Mouse (Mus musculus): ENCODE results near the gene Cdh16.
A peak's percentile ranks its signal among the peaks of the same experiment; 100 is the strongest.
"Not testable (repeated sequence)": the region's sequence is repeated elsewhere in the genome, so short reads cannot be mapped to it uniquely, and the experiment has no call there.

Cdh16 gene

GRCm38 (mm10) chr8:104624161-104624560 is at the start of gene Cdh16:
TSS of gene Cdh16 (minus strand) at chr8:104624396.
- no peak for DNase-seq (ENCODE audit: low read depth, low spot score)

DNA sequence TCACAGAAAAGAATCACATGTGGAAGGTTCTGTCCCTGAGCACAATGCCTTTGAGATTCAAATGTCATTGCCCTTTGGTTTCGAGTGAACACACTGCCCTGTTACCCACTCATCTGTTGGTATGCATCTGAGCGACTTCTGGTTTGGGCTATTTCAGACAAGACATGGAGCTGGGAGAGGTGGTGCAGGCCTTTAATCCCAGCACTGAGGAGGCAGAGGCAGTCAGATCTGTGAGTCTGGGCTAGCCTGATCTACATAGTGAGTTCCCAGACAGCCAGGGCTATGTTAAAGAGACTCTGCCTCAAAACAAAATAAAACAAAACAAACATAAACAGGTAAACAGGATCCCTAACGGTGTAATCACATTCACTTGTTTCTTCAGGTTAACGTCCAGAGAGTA is 31.4 kb upstream of the Cdh16 start:
- DNase-seq (ENCODE audit: low read depth, low spot score): no peak

DNA sequence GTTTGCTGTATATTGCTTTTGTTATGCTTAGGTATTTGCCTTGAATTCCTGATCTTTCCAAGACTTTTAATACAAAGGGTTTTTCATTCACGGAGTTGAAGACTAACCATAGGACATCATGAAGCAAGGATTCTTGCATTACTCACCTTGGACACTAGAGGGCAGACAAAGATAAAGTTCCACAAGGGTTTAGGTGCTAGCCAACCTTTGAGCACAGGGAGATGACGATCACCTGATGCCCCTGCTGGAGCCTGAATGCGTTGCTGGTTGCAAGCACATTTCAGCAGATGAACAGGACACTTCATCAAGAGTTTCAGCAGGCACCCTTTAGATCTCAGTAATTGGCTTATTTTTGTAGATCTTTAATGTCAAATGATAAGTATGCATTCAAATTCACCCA is 30.8 kb upstream of the Cdh16 start:
- peak; percentile 94 for DNase-seq (ENCODE audit: low read depth, low spot score)

DNA sequence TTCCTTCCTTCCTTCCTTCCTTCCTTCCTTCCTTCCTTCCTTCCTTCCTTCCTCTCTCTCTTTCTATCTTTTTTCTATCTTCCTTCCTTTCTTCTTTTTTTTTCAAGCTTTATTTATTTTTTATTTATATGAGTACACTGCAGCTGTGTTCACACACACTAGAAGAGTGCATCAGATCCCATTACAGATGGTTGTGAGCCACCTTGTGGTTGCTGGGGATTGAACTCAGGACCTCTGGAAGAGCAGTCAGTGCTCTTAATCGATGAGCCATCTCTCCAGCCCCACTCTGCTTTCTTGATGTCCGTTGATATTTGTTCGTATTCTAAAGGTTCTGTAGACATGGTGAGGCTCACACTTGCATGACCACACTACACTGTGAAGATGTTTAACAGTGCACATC is 20.0 kb upstream of the Cdh16 start:
- DNase-seq (ENCODE audit: low read depth, low spot score): not testable (repeated sequence)

- DNase-seq (ENCODE audit: low read depth, low spot score): no peak
Measured at GRCm38 (mm10) chr8:104642324-104642654, 18.1 kb upstream of the Cdh16 start.

- peak; percentile 87 for DNase-seq (ENCODE audit: low read depth, low spot score)
Measured at GRCm38 (mm10) chr8:104641426-104642323, 17.5 kb upstream of the Cdh16 start, which contains the start of gene Ciao2b. TSS of gene Ciao2b (minus strand) at chr8:104641965.

GRCm38 (mm10) chr8:104640831-104641370 is 16.7 kb upstream of the Cdh16 start:
- no peak for DNase-seq (ENCODE audit: low read depth, low spot score)

DNA sequence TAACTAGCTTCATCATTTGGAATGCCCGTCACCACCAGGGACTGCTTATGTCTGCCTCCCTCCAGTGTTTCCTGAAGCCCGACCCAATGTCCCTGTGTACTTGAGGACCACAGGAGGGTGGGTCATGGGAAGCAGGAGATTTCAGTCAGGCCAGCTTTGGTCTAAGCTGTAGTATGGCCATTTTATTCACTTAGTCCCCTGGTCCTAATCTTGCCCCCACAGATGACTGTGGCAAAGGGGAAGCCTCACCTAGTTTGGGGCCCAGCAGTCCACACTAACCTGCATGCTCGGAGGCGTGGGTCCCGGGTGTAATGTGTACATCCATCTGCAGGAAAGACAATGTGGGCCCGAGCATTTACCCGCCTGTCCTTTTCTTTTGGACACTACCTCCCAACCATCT is 16.0 kb upstream of the Cdh16 start:
- no peak for DNase-seq (ENCODE audit: low read depth, low spot score)

- DNase-seq (ENCODE audit: low read depth, low spot score): no peak
Measured at GRCm38 (mm10) chr8:104638010-104638409, 13.8 kb upstream of the Cdh16 start.

DNA sequence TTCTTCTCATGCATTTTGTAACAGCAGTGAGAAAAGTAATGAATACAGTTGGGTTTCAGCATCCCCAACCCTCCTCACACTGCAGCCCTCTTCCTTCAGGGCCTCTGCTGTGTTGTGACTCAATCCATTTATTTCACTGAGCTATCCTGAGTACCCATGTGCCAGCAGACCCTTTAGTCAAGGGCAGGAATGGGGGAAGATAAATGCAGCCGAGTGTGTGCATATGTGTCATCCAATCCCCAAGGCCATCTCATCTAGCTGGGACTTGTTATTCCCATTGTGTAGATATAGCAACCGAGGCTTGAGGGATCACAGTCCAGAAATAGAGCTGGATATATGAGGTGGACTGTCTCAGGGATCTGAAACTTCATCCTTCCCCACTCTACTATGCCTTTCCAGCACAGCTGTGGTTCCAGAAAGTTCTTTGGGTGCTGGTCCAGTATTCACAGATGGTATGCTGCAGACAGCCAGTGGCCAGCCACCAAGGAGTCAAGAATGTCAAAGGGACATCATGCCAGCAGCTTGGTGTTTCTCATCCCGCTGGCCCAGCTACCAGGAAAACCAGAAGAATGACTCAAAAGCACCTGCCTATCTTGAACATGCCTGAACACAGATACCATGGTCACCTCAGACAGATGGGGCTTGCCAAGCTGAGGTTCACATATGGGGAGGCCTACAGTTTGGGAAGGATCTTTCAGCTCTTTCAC is 11.0 kb upstream of the Cdh16 start:
- no peak for DNase-seq (ENCODE audit: low read depth, low spot score)

GRCm38 (mm10) chr8:104633156-104633744 is 9.1 kb upstream of the Cdh16 start:
- DNase-seq (ENCODE audit: low read depth, low spot score): no peak

- DNase-seq (ENCODE audit: low read depth, low spot score): peak; percentile 69
Measured at GRCm38 (mm10) chr8:104632486-104632885, 8.3 kb upstream of the Cdh16 start.

GRCm38 (mm10) chr8:104631975-104632374 is 7.8 kb upstream of the Cdh16 start:
- peak; percentile 60 for DNase-seq (ENCODE audit: low read depth, low spot score)

DNA sequence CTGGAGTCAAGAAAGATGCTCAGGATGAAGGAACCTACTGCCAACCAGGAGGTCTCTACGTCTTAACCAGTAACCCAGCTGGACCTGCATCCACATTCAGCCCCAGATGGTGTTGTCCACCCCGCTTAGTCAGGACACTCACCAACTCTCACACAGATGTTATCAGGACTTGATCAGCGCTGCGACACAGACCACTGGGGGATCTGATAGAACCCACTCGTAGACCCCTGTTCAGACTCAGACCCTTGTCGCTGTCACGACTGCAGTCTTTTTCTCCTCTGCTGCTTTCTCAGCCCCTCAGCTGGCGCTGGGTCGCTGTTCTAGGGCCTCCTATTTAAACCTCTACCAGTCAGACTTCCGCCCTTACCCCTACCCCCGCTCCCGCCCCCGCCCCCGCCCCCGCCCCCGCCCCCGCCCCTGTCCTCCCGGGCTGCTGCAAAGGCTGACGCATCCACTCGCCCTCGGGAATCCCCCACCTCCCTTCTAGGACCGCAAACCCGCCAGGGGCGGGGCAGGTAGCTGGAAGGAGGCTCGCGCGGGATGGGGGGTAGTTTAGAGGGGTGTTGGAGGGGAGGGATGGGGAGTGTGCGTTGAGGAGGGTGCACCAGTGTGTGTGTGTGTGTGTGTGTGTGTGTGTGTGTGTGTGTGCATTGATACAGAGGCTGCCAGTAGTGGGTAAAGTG is 6.9 kb upstream of the Cdh16 start, which contains the start of gene Rrad:
Gene Rrad (minus strand): TSS at position 347 of the 683 bp plus-strand sequence.
- peak; percentile 95 for DNase-seq (ENCODE audit: low read depth, low spot score)

DNA sequence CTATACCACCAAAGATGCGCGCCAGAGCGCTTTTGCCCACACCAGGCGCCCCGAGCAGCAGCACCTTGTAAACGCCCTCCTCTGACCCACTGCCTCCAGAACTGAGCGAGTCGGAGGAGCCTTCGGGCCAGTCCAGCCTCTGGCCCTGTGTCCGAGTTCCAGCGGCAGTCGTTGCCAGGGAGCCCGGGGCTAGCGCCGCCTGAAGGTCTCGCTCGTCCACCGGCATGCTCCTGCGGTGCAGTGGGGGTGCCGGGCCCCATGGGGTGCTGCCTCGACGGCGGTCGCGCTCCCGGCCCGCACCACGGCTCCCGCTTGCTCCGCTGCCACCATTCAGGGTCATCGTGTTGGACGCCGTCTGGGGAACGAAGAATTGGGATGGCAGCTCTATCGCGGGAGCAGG is 6.4 kb upstream of the Cdh16 start:
- DNase-seq (ENCODE audit: low read depth, low spot score): peak; percentile 62

DNA sequence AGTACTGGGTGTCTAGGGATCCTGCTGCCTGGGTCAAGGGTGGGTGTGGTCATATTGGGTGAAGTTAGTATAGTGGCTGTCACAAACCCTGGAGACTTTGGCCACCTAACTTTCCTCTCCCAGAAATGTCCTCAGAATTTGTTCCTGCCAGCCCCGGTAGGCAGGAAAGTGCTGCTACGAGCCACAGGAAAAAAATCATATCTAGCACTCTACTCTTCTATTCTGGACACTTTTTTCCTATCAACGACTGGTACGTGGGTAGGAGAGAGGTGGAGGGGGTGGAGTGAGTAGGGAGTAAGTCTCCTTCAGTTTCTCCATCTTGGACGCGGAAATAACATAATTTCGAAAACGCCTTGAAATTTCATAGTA is 5.9 kb upstream of the Cdh16 start:
- DNase-seq (ENCODE audit: low read depth, low spot score): no peak

DNA sequence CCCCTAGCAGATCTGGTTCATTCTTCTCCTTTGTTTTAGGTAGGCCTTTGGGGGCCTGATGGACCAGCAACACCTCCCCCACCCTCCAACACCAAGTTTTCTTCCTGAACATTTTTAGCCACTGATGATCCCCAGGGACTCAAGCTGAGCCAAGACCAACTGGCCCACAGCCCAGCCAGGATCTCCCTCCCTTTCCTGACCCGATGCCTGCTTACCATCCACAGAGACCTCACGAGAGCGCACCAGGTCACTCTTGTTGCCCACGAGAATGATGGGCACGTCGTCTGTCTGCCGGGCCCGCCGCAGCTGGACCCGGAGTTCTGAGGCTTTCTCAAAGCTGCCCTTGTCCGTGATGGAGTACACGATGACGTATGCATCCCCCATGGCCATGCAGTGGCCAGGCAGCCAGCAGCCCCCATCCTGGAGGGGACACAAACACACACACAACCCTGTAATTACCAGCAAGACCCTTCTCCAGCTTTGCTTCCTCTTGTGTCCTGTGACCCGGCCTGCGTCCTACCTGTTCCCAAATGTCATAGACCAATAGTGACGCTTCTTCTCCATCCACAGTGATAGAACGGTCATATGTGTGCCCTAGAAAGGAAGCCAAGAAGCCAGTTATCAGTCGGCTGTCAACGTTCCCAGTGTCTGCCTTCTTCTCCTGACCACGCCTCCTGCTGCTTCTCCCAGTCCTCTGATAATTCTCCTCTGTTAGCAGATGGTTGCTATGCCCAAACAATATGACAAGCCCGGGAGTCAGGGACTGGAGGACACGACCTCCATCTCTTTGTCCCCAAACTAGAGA is 5.3 kb upstream of the Cdh16 start:
- DNase-seq (ENCODE audit: low read depth, low spot score): no peak

- DNase-seq (ENCODE audit: low read depth, low spot score): no peak
Measured at GRCm38 (mm10) chr8:104628402-104628801, 4.2 kb upstream of the Cdh16 start.

DNA sequence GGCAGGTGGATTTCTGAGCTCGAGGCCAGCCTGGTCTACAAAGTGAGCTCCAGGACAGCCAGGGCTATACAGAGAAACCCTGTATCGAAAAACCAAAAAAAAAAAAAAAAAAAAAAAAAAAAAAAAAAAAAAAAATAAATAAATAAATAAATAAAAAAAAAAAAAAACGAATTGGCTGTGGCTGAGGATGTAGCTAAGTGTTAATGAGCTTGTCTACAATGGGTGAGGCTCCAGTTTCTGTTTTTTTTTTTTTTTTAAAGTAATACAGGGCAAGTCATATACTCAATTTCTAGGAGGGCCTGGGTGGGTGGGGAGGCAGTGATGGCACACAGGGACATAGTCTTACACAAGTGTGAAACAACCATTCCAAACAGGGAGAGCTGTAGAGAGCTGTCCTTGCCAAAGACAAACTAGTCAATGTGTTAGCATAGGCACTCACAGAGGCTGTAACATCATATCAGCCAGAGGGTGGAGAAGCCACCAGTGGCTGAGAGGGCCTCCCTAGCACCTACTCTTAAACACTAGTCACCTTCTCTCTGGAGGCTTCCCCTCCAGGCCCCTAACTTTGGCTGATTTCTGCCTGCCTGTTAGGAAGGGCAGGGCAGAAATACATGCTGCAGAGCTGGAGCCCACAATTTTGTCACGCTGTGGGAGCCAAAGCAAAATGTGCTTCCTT is 3.0 kb upstream of the Cdh16 start:
- DNase-seq (ENCODE audit: low read depth, low spot score): no peak

- DNase-seq (ENCODE audit: low read depth, low spot score): no peak
Measured at GRCm38 (mm10) chr8:104620765-104621164, 3.4 kb downstream of the Cdh16 start.
